ENCODE assay signal across 18 mouse cellular contexts in genomic region chr14:106581886-106582285, GRCm38 (mm10).
DNase-seq lines count a peak whose midpoint lies in the region; ATAC-seq lines count a peak whose summit lies in the region.
"Had no signal": no experiment of that assay in that cellular context is flagged by ENCODE, and none has a peak within 500 bp of the region (broad histone marks: within the 10 kb centered on the region; RNA-seq: fewer than 3 reads in every experiment).

No protein-coding gene starts in this region.

- no peaks in the 10 kb centered on the region for H3K36me3 ChIP-seq in forebrain, embryonic 15.5 days
- no peaks in the 10 kb centered on the region for H3K36me3 ChIP-seq in forebrain, embryonic 10.5 days (replicated peaks)
- H3K36me3 ChIP-seq in midbrain, embryonic 14.5 days (ENCODE audit: control insufficient read depth, insufficient read depth, low read length) = no peaks in the 10 kb centered on the region
- H3K36me3 ChIP-seq in midbrain, embryonic 11.5 days (ENCODE audit: control insufficient read depth, insufficient read depth, low read length) = no peaks in the 10 kb centered on the region
- H3K36me3 ChIP-seq in intestine, embryonic 16.5 days (ENCODE audit: control insufficient read depth, insufficient read depth, low read length) = no peaks in the 10 kb centered on the region
- H3K36me3 ChIP-seq: embryonic facial prominence, embryonic 15.5 days; heart, embryonic 12.5 days; neural tube, embryonic 15.5 days had no signal

- 0 out of 2 replicates have a peak, but pooled peaks cover 2% of the 10 kb centered on the region for H3K4me1 ChIP-seq in forebrain, embryonic 15.5 days
- no peaks in the 10 kb centered on the region for H3K4me1 ChIP-seq in forebrain, embryonic 10.5 days
- no peaks in the 10 kb centered on the region for H3K4me1 ChIP-seq in midbrain, embryonic 14.5 days (ENCODE audit: control insufficient read depth, insufficient read depth, low read length)
- no peaks in the 10 kb centered on the region for H3K4me1 ChIP-seq in midbrain, embryonic 11.5 days (ENCODE audit: control insufficient read depth, insufficient read depth, low read length)
- H3K4me1 ChIP-seq in intestine, embryonic 16.5 days (ENCODE audit: control insufficient read depth, insufficient read depth, low read length) = no peaks in the 10 kb centered on the region
- H3K4me1 ChIP-seq: embryonic facial prominence, embryonic 15.5 days; heart, embryonic 12.5 days; neural tube, embryonic 15.5 days had no signal

- 62% methylated on average over 6 of the region's 6 CpGs for WGBS in forebrain, embryonic 15.5 days
- 91% methylated on average over 6 of the region's 6 CpGs for WGBS in forebrain, embryonic 10.5 days
- 43% methylated on average over 6 of the region's 6 CpGs for WGBS in midbrain, embryonic 14.5 days
- 79% methylated on average over 6 of the region's 6 CpGs for WGBS in midbrain, embryonic 11.5 days
- WGBS in intestine, embryonic 16.5 days = 83% methylated on average over 6 of the region's 6 CpGs

- no peak overlapping the region for H3K4me2 ChIP-seq in forebrain, embryonic 15.5 days (replicated peaks)
- H3K4me2 ChIP-seq in midbrain, embryonic 14.5 days (ENCODE audit: low read length) = no peak overlapping the region
- H3K4me2 ChIP-seq in midbrain, embryonic 11.5 days = no peak overlapping the region
- H3K4me2 ChIP-seq in intestine, embryonic 16.5 days (ENCODE audit: low read depth, low read length) = no peak overlapping the region
- H3K4me2 ChIP-seq: embryonic facial prominence, embryonic 15.5 days; heart, embryonic 12.5 days; liver, embryonic 11.5 days; lung, embryonic 14.5 days; neural tube, embryonic 15.5 days had no signal

- ATAC-seq in forebrain, embryonic 15.5 days (replicated peaks) = peak; percentile 74
- peak; percentile 53; the same call in 1 of the 2 replicates for ATAC-seq in midbrain, embryonic 14.5 days (ENCODE audit: low FRiP score, low TSS enrichment)
- no peak for ATAC-seq in midbrain, embryonic 11.5 days (ENCODE audit: low FRiP score)
- no peak for ATAC-seq in intestine, embryonic 16.5 days

- H3K27me3 ChIP-seq in forebrain, embryonic 15.5 days = no peaks in the 10 kb centered on the region
- no peaks in the 10 kb centered on the region for H3K27me3 ChIP-seq in forebrain, embryonic 10.5 days (ENCODE audit: poor library complexity, severe bottlenecking)
- no peaks in the 10 kb centered on the region for H3K27me3 ChIP-seq in midbrain, embryonic 14.5 days (ENCODE audit: control insufficient read depth, insufficient read depth, low read length)
- H3K27me3 ChIP-seq in midbrain, embryonic 11.5 days (ENCODE audit: control insufficient read depth, insufficient read depth, low read length) = no peaks in the 10 kb centered on the region
- H3K27me3 ChIP-seq in intestine, embryonic 16.5 days (replicated peaks; ENCODE audit: control insufficient read depth, insufficient read depth, low read length) = no peaks in the 10 kb centered on the region
- H3K27me3 ChIP-seq: embryonic facial prominence, embryonic 15.5 days; heart, embryonic 12.5 days; neural tube, embryonic 15.5 days had no signal

- H3K4me3 ChIP-seq in forebrain, embryonic 15.5 days = no peak overlapping the region
- H3K4me3 ChIP-seq in forebrain, embryonic 10.5 days = no peak overlapping the region
- no peak overlapping the region for H3K4me3 ChIP-seq in midbrain, embryonic 14.5 days (replicated peaks; ENCODE audit: low read depth, low read length)
- H3K4me3 ChIP-seq in midbrain, embryonic 11.5 days (ENCODE audit: low read depth, low read length) = no peak overlapping the region
- H3K4me3 ChIP-seq in intestine, embryonic 16.5 days (ENCODE audit: low read length) = no peak overlapping the region
- H3K4me3 ChIP-seq: embryonic facial prominence, embryonic 15.5 days; heart, embryonic 12.5 days; neural tube, embryonic 15.5 days had no signal

- DNase-seq in forebrain, embryonic 10.5 days (ENCODE audit: extremely low spot score, low spot score) = no peak
- DNase-seq in midbrain, embryonic 14.5 days = peak; percentile 43
- DNase-seq in midbrain, embryonic 11.5 days (ENCODE audit: low spot score, missing footprints) = no peak
- peak; percentile 38 to 57 for DNase-seq in cerebellum, postnatal 10 days
- DNase-seq in layer of hippocampus, adult 9-11 months = peak; percentile 41
- DNase-seq in left cerebral cortex, adult 11 months (ENCODE audit: low spot score) = no peak
- DNase-seq: gastrocnemius, postnatal 36 days; kidney, adult 8-10 months; kidney, postnatal 4 days; lung, embryonic 14.5 days; thymus, postnatal 14 days had no signal

- no peak overlapping the region for H3K27ac ChIP-seq in forebrain, embryonic 15.5 days (replicated peaks)
- no peak overlapping the region for H3K27ac ChIP-seq in forebrain, embryonic 10.5 days
- H3K27ac ChIP-seq in midbrain, embryonic 14.5 days (replicated peaks; ENCODE audit: low read depth, low read length) = no peak overlapping the region
- H3K27ac ChIP-seq in midbrain, embryonic 11.5 days (ENCODE audit: low read depth, low read length) = no peak overlapping the region
- H3K27ac ChIP-seq in intestine, embryonic 16.5 days (ENCODE audit: low read length) = no peak overlapping the region
- H3K27ac ChIP-seq: embryonic facial prominence, embryonic 15.5 days; macrophage; neural tube, embryonic 15.5 days had no signal

- H3K9me3 ChIP-seq in forebrain, embryonic 15.5 days = no peaks in the 10 kb centered on the region
- no peaks in the 10 kb centered on the region for H3K9me3 ChIP-seq in forebrain, embryonic 10.5 days
- H3K9me3 ChIP-seq in midbrain, embryonic 14.5 days (ENCODE audit: control insufficient read depth, low read length) = no peaks in the 10 kb centered on the region
- no peaks in the 10 kb centered on the region for H3K9me3 ChIP-seq in midbrain, embryonic 11.5 days (ENCODE audit: control insufficient read depth, low read length)
- no peaks in the 10 kb centered on the region for H3K9me3 ChIP-seq in intestine, embryonic 16.5 days (ENCODE audit: control insufficient read depth, low read length)
- H3K9me3 ChIP-seq: embryonic facial prominence, embryonic 15.5 days; heart, embryonic 12.5 days; neural tube, embryonic 15.5 days had no signal

- H3K9ac ChIP-seq in forebrain, embryonic 15.5 days (replicated peaks) = no peak overlapping the region
- H3K9ac ChIP-seq in midbrain, embryonic 14.5 days (replicated peaks; ENCODE audit: low read length) = no peak overlapping the region
- H3K9ac ChIP-seq in midbrain, embryonic 11.5 days (ENCODE audit: low read length) = no peak overlapping the region
- no peak overlapping the region for H3K9ac ChIP-seq in intestine, embryonic 16.5 days (ENCODE audit: low read depth, low read length)
- H3K9ac ChIP-seq: embryonic facial prominence, embryonic 15.5 days; heart, embryonic 12.5 days; lung, embryonic 14.5 days; neural tube, embryonic 15.5 days had no signal

Comparison
In these comparisons a context has a peak if more than half of its experiments do, and no peak if none do; other contexts are left out.
1. ATAC-seq: peak in forebrain, embryonic 15.5 days (single experiment) and midbrain, embryonic 14.5 days (single experiment); none in midbrain, embryonic 11.5 days (single experiment) and intestine, embryonic 16.5 days (single experiment).
2. DNase-seq: peak in midbrain, embryonic 14.5 days (single experiment), cerebellum, postnatal 10 days (2 of 2) and layer of hippocampus, adult 9-11 months (single experiment); none in forebrain, embryonic 10.5 days (single experiment), midbrain, embryonic 11.5 days (single experiment) and left cerebral cortex, adult 11 months (single experiment).